Mouse (Mus musculus) embryonic facial prominence, embryonic 12.5 days (tissue): ENCODE data around the gene Acoxl. TPM values are rescaled to one million over a fixed set of nuclear protein-coding genes. Genes with fewer than 3 reads are reported as not detected.

Experiments
- ATAC-seq: fragments of 200-750 bp; cut with Nextera tagmentation; 2 replicates; pipeline ENCODE4 v1.8.0; 2017; ENCODE audit not compliant: insufficient number of reproducible peaks, insufficient read depth, low FRiP score, low TSS enrichment
- H3K27ac ChIP-seq: fragments of 300-500 bp; sonication (generic); 2 replicates; pipeline ENCODE4 v1.5.1; 2016; ENCODE audit warnings: mild to moderate bottlenecking
- H3K27me3 ChIP-seq: fragments of 300-500 bp; sonication (generic); 2 replicates; pipeline ENCODE4 v1.6.1; 2016; ENCODE audit warnings: mild to moderate bottlenecking, moderate library complexity
- H3K36me3 ChIP-seq: fragments of 300-500 bp; sonication (generic); 2 replicates; pipeline ENCODE4 v1.6.1; 2016; ENCODE audit warnings: mild to moderate bottlenecking
- H3K4me1 ChIP-seq: fragments of 300-500 bp; sonication (generic); 2 replicates; pipeline ENCODE4 v1.6.1; 2016
- H3K4me2 ChIP-seq: fragments of 300-500 bp; sonication (generic); replicated peaks from 2 replicates; pipeline ENCODE4 v1.6.1; 2016; ENCODE audit warnings: mild to moderate bottlenecking, moderate library complexity
- H3K4me3 ChIP-seq: fragments of 300-500 bp; sonication (generic); 2 replicates; pipeline ENCODE4 v1.5.1; 2016; ENCODE audit warnings: mild to moderate bottlenecking
- H3K9ac ChIP-seq: fragments of 300-500 bp; sonication (generic); 2 replicates; pipeline ENCODE4 v1.6.1; 2016; ENCODE audit warnings: mild to moderate bottlenecking, moderate library complexity
- H3K9me3 ChIP-seq: fragments of 300-500 bp; sonication (generic); 2 replicates; pipeline ENCODE4 v1.6.1; 2016; ENCODE audit warnings: mild to moderate bottlenecking, moderate library complexity
- WGBS: fragments of 180-500 bp; shearing (Covaris S2); methylation state at CpG from one replicate; pipeline ENCODE4 v1.1.7; 2016; 5-methylcytosine and 5-hydroxymethylcytosine counted together
- polyA plus RNA-seq: library from polyadenylated mRNA; unstranded; fragments of >200 nt; fragmentation: Nextera tagmentation; extraction: Ambion mirVana; gene quantifications from 2 replicates; pipeline ENCODE4 v1.2.1, GENCODE M21; 2016

Gene Acoxl
- polyA plus RNA-seq, 1 experiment from 2014 or later: 0.13 TPM

- no peaks in the 10 kb centered on the region for H3K36me3 ChIP-seq
- H3K4me2 ChIP-seq: no peak overlapping the region
- H3K9ac ChIP-seq: no peak overlapping the region
- H3K9me3 ChIP-seq: no peaks in the 10 kb centered on the region
- no peak overlapping the region for H3K4me3 ChIP-seq
- no peaks in the 10 kb centered on the region for H3K4me1 ChIP-seq
- no peaks in the 10 kb centered on the region for H3K27me3 ChIP-seq
- no peak overlapping the region for H3K27ac ChIP-seq
- ATAC-seq: no peak
- WGBS: 85% methylated on average over 17 of the region's 17 CpGs
Observed at GRCm38 (mm10) chr2:128008662-128009423, 170.2 kb downstream of the Acoxl start.

- no peak overlapping the region for H3K4me3 ChIP-seq
- no peak overlapping the region for H3K4me2 ChIP-seq
- no peak for ATAC-seq
- no peaks in the 10 kb centered on the region for H3K36me3 ChIP-seq
- H3K9me3 ChIP-seq: no peaks in the 10 kb centered on the region
- 65% methylated on average over 2 of the region's 2 CpGs for WGBS
- no peak overlapping the region for H3K27ac ChIP-seq
- H3K4me1 ChIP-seq: no peaks in the 10 kb centered on the region
- H3K27me3 ChIP-seq: no peaks in the 10 kb centered on the region
- no peak overlapping the region for H3K9ac ChIP-seq
Observed at GRCm38 (mm10) chr2:128014613-128015012, 175.9 kb downstream of the Acoxl start.

- no peak for ATAC-seq
- Histone ChIP-seq H3K4me1 (no peaks in the 10 kb centered on the region), H3K9me3 (no peaks in the 10 kb centered on the region), H3K36me3 (no peaks in the 10 kb centered on the region), H3K27me3 (no peaks in the 10 kb centered on the region), H3K9ac (no peak overlapping the region), H3K27ac (no peak overlapping the region), H3K4me2 (no peak overlapping the region), H3K4me3 (no peak overlapping the region)
- 75% methylated on average over 8 of the region's 8 CpGs for WGBS
Observed at GRCm38 (mm10) chr2:128015602-128016001, 176.9 kb downstream of the Acoxl start.

GRCm38 (mm10) chr2:128020039-128020907, 181.6 kb downstream of the Acoxl start:
- no peaks in the 10 kb centered on the region for H3K36me3 ChIP-seq
- no peaks in the 10 kb centered on the region for H3K4me1 ChIP-seq
- no peaks in the 10 kb centered on the region for H3K27me3 ChIP-seq
- no peak overlapping the region for H3K27ac ChIP-seq
- ATAC-seq: no peak
- 47% methylated on average over 7 of the region's 7 CpGs for WGBS
- no peak overlapping the region for H3K9ac ChIP-seq
- H3K4me3 ChIP-seq: no peak overlapping the region
- no peak overlapping the region for H3K4me2 ChIP-seq
- no peaks in the 10 kb centered on the region for H3K9me3 ChIP-seq

- Histone ChIP-seq H3K27me3 (no peaks in the 10 kb centered on the region), H3K4me1 (no peaks in the 10 kb centered on the region), H3K9me3 (no peaks in the 10 kb centered on the region), H3K27ac (no peak overlapping the region), H3K9ac (no peak overlapping the region), H3K4me3 (no peak overlapping the region), H3K4me2 (no peak overlapping the region), H3K36me3 (no peaks in the 10 kb centered on the region)
- ATAC-seq: no peak
Observed at GRCm38 (mm10) chr2:128020908-128021193, 182.2 kb downstream of the Acoxl start.

- Histone ChIP-seq H3K36me3 (no peaks in the 10 kb centered on the region), H3K9me3 (no peaks in the 10 kb centered on the region), H3K4me1 (no peaks in the 10 kb centered on the region), H3K27me3 (no peaks in the 10 kb centered on the region), H3K4me2 (no peak overlapping the region), H3K27ac (no peak overlapping the region), H3K9ac (no peak overlapping the region), H3K4me3 (no peak overlapping the region)
- no peak for ATAC-seq
- 89% methylated on average over 2 of the region's 2 CpGs for WGBS
Observed at GRCm38 (mm10) chr2:128023855-128024254, 185.2 kb downstream of the Acoxl start.

GRCm38 (mm10) chr2:128027696-128028095, 189.0 kb downstream of the Acoxl start:
- no peak overlapping the region for H3K4me2 ChIP-seq
- ATAC-seq: no peak
- no peak overlapping the region for H3K4me3 ChIP-seq

GRCm38 (mm10) chr2:128029968-128030367, 191.3 kb downstream of the Acoxl start:
- no peak overlapping the region for H3K27ac ChIP-seq
- H3K27me3 ChIP-seq: no peaks in the 10 kb centered on the region
- no peaks in the 10 kb centered on the region for H3K4me1 ChIP-seq
- H3K4me2 ChIP-seq: no peak overlapping the region
- H3K9me3 ChIP-seq: no peaks in the 10 kb centered on the region
- 77% methylated on average over 2 of the region's 2 CpGs for WGBS
- no peak overlapping the region for H3K9ac ChIP-seq
- ATAC-seq: no peak
- no peak overlapping the region for H3K4me3 ChIP-seq
- no peaks in the 10 kb centered on the region for H3K36me3 ChIP-seq

More at GRCm38 (mm10) chr2:128027696-128028095, 189.0 kb downstream of the Acoxl start:
- no peaks in the 10 kb centered on the region for H3K27me3 ChIP-seq
- no peaks in the 10 kb centered on the region for H3K9me3 ChIP-seq
- H3K36me3 ChIP-seq: no peaks in the 10 kb centered on the region
- WGBS: 78% methylated on average over 12 of the region's 12 CpGs
- no peak overlapping the region for H3K27ac ChIP-seq
- H3K9ac ChIP-seq: no peak overlapping the region
- no peaks in the 10 kb centered on the region for H3K4me1 ChIP-seq

- Histone ChIP-seq H3K4me2 (no peak overlapping the region), H3K4me1 (no peaks in the 10 kb centered on the region), H3K36me3 (no peaks in the 10 kb centered on the region), H3K27ac (no peak overlapping the region), H3K9ac (no peak overlapping the region), H3K4me3 (no peak overlapping the region), H3K9me3 (no peaks in the 10 kb centered on the region), H3K27me3 (no peaks in the 10 kb centered on the region)
- ATAC-seq: no peak
- 20% methylated on average over 4 of the region's 4 CpGs for WGBS
Observed at GRCm38 (mm10) chr2:128032111-128032510, 193.4 kb downstream of the Acoxl start.

- no peak for ATAC-seq
- no peak overlapping the region for H3K4me3 ChIP-seq
- no peaks in the 10 kb centered on the region for H3K36me3 ChIP-seq
- H3K9ac ChIP-seq: no peak overlapping the region
- no peaks in the 10 kb centered on the region for H3K4me1 ChIP-seq
- H3K4me2 ChIP-seq: no peak overlapping the region
- H3K27me3 ChIP-seq: no peaks in the 10 kb centered on the region
- 63% methylated on average over 3 of the region's 3 CpGs for WGBS
- H3K9me3 ChIP-seq: no peaks in the 10 kb centered on the region
- H3K27ac ChIP-seq: no peak overlapping the region
Observed at GRCm38 (mm10) chr2:128033503-128033902, 194.8 kb downstream of the Acoxl start.

- H3K36me3 ChIP-seq: no peaks in the 10 kb centered on the region
- no peak for ATAC-seq
- no peak overlapping the region for H3K4me2 ChIP-seq
- no peak overlapping the region for H3K4me3 ChIP-seq
- no peak overlapping the region for H3K27ac ChIP-seq
- no peaks in the 10 kb centered on the region for H3K9me3 ChIP-seq
- no peaks in the 10 kb centered on the region for H3K4me1 ChIP-seq
- no peak overlapping the region for H3K9ac ChIP-seq
- WGBS: 89% methylated on average over 9 of the region's 9 CpGs
- H3K27me3 ChIP-seq: no peaks in the 10 kb centered on the region
Observed at GRCm38 (mm10) chr2:128034066-128034665, 195.5 kb downstream of the Acoxl start.
